Mouse (Mus musculus): ENCODE results near the gene Nup214.
A peak's percentile ranks its signal among the peaks of the same experiment; 100 is the strongest.

Gene Nup214

GRCm38 (mm10) chr2:31974141-31974808 lies at the start of gene Nup214:
Gene Nup214 (plus strand): TSS chr2:31974436.
- ATAC-seq (ENCODE audit: low TSS enrichment): peak; percentile 99

DNA sequence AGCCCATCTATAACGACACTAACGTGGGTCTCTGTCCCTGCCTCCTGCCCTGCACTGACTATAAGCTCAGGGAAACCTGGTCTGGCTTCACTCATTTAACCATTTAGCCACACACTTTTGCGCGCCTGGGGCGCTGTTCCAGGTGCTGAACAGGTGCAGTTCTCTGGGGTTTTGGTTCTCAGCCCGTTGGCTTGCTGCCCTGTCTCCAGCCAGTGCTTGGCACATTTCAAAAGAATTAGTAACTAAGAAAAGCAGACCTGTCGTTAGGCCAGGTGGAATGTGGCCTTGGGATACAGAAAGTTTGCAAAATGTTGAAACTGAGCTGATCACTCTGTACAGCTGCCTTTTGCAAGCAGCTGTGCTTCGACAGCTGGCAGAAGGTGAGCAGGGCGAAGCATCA lies 49.4 kb upstream of the Nup214 start:
- ATAC-seq (ENCODE audit: low TSS enrichment): no peak

GRCm38 (mm10) chr2:31925936-31926335 lies 48.3 kb upstream of the Nup214 start:
- ATAC-seq (ENCODE audit: low TSS enrichment): no peak

DNA sequence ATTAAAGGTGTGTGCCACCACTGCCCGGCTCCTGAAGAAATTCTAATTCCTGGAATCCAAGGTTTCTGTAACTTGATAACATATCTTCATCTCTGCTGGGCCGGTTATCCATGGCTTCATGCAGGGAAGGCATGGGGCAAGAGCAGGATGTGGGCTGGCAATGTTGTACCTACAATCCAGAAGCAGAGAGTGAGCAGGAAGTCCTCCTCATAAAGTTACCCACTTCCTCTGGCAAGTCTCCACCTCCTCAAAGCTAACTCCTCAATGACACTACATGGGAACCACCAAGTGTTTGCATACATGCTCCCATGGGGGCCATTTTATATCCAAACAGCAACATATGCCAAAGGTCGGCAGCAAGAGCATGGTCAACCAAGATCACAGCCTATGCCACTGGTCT lies 44.6 kb upstream of the Nup214 start:
- no peak for ATAC-seq (ENCODE audit: low TSS enrichment)

GRCm38 (mm10) chr2:31934551-31934950 lies 39.7 kb upstream of the Nup214 start:
- no peak for ATAC-seq (ENCODE audit: low TSS enrichment)

GRCm38 (mm10) chr2:31935054-31935453 lies 39.2 kb upstream of the Nup214 start:
- no peak for ATAC-seq (ENCODE audit: low TSS enrichment)

GRCm38 (mm10) chr2:31938298-31938697 lies 35.9 kb upstream of the Nup214 start:
- ATAC-seq (ENCODE audit: low TSS enrichment): no peak

DNA sequence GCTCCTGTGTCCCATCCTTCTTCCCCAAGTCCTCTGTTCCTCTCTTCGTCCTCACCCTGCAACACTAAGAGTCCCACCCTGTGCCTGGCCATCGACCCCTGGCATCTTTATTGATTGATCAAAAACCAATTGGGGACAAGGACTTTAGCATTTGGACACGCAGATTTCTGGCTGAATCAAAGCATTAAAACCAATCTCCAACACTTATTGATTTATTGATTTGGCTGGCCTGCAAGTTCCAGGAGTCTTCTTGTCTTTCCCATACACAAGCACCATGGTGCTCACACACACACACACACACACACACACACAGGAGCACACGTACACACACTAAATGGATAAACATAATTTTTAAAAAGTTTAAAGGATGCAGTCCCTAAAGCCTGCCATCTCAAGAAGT lies 31.2 kb upstream of the Nup214 start:
- ATAC-seq (ENCODE audit: low TSS enrichment): no peak

DNA sequence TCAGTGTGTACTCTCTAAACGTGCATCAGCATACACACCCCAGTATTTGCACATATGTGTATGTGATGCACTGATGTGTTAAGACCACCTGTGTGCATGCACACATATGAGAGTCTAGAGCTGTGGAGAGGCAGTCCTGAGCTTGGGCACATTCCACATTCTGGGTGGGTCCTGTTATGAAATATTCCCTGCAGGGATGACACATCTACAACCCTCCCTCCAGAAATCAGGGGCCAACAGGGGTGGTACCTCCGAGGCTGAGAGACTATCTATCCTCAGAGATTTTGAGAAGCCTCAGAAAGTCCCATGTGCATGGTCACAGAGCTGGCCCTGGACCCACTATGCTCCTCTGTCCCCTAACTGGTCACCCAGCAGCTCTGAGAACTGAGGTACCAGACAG lies 28.7 kb upstream of the Nup214 start:
- ATAC-seq (ENCODE audit: low TSS enrichment): no peak

GRCm38 (mm10) chr2:31948392-31948791 lies 25.8 kb upstream of the Nup214 start:
- no peak for ATAC-seq (ENCODE audit: low TSS enrichment)

DNA sequence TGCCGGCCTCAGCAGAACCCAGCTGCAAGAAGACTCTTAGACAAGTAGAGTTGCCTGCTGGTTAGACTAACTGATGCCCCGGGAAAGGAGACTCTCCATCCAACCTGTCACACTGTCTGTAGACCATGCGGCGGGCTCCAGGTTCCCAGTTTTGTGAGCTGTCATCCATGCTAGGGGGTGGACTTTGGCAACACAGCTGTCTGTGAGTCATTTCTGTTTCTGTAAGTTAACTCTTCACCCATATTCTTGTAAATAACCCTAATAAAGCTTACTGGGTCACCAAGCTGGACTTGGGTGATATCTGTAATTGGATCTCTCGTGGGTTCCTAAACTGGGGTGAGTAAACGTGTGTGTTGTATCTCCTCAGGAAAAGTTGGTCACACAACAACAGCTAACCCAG lies 25.4 kb upstream of the Nup214 start:
- ATAC-seq (ENCODE audit: low TSS enrichment): no peak

DNA sequence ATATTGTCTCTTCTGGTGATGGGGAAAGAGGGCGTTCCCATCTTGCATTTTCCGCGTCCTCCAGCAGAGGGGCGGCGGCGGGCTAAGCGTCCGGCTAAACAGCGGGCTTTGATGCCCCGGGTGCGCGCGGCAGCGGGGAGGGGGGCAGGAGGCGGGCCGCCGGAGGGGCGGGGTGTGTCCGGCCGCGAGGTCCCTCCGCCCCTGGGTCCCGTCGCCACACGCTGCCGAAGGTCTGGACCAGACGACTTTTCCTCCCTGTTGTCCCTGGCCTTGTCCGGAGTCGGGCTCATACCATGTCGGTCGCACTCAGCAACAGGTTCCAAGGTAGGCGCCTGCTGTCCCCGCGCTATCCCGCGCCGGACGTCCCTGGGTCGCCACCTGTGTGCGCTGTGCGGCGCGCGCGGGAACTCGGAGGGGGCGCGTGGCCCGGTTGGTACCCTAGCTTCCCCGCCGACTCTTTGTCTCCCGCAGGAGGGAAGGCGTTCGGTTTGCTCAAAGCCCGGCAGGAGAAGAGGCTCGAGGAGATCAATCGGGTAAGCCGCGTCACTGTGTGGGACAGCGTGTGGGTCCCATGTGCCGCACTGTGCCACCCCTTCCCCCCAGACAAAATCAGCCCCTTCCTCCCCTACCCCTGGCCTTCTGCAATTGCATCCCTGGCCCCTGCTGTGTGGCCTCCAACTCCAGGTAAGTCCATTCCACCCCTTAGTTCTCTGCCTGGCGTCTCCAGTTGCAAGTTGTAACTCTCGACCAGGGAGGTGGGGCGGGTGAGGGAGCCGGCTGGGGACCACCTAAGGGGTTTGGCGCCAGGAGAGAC lies 24.0 kb upstream of the Nup214 start, which contains the start of gene Aif1l:
TSS of gene Aif1l (plus strand) at position 82 of the 814 bp plus-strand sequence.
- no peak for ATAC-seq (ENCODE audit: low TSS enrichment)

- ATAC-seq (ENCODE audit: low TSS enrichment): no peak
Observed at GRCm38 (mm10) chr2:31950966-31951365, 23.3 kb upstream of the Nup214 start.

GRCm38 (mm10) chr2:31952236-31952635 lies 22.0 kb upstream of the Nup214 start:
- ATAC-seq (ENCODE audit: low TSS enrichment): no peak

DNA sequence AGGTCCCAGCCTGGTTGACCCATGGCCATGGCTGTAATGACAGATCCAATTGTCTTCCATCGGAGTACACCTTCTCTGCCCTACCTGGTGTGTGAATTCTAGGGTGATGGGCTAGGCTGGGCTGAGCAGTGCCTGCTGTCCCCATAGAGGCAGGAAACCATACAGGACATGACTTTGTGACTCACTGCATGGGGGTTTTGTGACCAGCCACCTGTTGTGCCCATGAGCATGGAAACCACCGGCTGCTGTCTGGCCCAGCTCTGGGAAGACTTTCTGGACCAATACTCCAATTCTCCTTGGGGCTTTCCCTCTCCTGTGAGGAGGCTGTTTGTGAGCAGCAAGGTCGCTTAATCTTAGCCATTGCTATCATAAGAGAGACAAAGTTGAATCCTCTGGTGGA lies 21.5 kb upstream of the Nup214 start:
- no peak for ATAC-seq (ENCODE audit: low TSS enrichment)

DNA sequence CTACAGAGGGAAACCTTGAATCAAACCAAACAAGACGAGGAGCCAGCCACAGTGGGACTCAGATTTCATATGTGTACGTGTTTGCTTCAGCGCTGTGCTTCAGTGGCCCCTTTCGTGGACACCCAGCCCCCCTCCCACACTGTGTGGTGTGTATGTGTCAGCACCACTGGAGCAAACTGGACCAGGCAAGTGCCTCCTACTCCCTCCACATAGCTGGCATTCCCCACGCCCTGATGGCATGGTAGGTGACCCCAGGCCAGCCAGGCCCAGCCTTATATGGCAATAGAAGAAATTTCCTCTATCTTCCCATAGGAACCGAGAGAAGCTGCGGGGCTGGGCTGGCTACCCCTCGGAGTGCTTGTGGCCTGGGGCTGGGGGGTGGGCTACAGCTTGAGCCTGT lies 20.5 kb upstream of the Nup214 start:
- no peak for ATAC-seq (ENCODE audit: low TSS enrichment)

DNA sequence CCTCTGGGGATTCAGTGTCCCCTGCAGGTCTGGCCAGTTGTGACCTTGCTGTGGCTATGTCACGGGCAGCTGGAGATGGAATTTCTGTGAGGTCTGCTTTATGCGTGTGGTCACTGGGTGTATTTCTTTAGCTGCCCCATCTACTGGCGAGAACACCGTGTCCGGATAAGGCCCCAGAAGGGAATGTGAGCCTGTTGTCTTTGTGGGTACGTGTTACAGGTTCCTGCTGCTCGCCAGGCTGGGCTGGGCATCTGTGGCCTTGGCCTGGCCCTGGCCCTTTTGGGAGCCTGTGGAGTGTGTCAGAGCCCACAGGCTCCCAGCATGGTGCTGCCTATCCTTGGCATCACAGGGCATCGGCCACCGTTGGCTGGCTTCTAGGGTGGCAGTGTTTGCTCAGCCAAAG lies 19.5 kb upstream of the Nup214 start:
- ATAC-seq (ENCODE audit: low TSS enrichment): no peak

GRCm38 (mm10) chr2:31955686-31956085 lies 18.6 kb upstream of the Nup214 start:
- ATAC-seq (ENCODE audit: low TSS enrichment): no peak

DNA sequence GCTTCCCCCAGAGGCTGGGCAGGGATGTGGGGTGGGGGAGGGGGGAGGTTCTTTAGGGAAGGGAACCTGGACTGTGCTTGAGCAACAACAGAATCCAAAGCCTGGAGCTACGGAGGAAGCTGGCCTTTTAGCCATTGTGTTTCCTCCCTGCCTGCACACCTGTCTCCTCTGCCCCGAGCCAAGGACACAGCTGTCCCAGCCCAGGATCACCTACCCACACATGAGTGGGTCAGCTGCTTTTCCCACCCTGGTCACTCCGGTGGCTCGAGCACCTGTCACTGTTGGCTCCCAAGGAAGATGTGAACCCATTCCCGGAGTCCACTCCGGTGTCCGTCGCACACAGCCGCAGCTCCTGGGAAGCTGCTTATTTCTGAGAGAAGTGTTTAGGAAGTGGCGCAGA lies 17.0 kb upstream of the Nup214 start:
- ATAC-seq (ENCODE audit: low TSS enrichment): no peak

- ATAC-seq (ENCODE audit: low TSS enrichment): no peak
Observed at GRCm38 (mm10) chr2:31960986-31961385, 13.2 kb upstream of the Nup214 start.

DNA sequence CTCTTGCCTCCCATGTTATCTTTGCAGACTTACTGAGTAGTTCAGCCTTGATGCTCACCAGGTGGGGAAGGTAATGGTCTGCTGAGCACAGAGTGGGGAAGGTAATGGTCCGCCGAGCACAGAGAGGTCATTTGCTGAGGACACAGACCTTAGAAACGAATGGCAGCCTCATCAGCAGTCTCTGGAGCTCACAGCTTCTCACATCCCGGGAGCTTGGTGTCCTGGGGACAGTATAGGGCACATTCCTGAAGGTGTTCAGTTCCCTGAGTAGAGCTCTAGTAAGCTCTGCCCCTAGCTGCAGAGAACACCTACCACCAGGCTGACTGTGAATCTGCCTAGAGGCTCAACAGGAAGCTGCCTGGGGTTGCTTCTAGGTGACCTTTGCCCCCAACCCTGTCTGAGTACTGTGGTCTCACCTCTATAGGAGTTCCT lies 12.4 kb upstream of the Nup214 start:
- no peak for ATAC-seq (ENCODE audit: low TSS enrichment)

- peak; percentile 86 for ATAC-seq (ENCODE audit: low TSS enrichment)
Observed at GRCm38 (mm10) chr2:31962501-31963224, 11.6 kb upstream of the Nup214 start.

DNA sequence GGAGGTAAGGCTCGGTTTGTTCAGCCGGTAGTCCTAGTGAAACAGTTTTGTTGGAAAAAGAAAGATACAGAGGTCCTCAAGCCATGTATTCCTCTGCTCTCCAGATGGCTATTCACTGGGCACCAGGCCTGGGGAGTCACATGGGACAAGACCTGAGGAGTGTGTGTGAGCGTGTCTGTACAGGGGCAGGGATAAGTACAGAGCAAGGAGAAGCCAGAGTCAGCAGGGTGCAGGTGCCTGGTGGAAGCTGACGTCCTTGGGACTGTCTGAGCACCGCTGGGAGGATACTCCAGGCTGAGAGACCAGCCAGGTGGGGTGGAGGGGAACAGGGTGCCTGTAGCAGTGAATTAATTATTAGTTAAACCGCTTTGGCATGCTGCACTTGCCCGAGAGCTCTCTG lies 10.7 kb upstream of the Nup214 start:
- ATAC-seq (ENCODE audit: low TSS enrichment): no peak
